Mouse (Mus musculus) liver, embryonic 16.5 days (tissue): ENCODE results near the gene Hist2h4. TPM values are rescaled to one million over a fixed set of nuclear protein-coding genes. Genes with fewer than 3 reads are reported as not detected.
"Not testable (repeated sequence)": the region's sequence is repeated elsewhere in the genome, so short reads cannot be mapped to it uniquely, and the experiment has no call there.

ENCODE experiments used
- ATAC-seq: fragments of 200-750 bp; cut with Nextera tagmentation; 2 replicates; pipeline ENCODE4 v1.8.0; 2017; ENCODE audit warnings: low read depth, mild to moderate bottlenecking, moderate number of reproducible peaks, moderate library complexity
- H3K27ac ChIP-seq: fragments of 300-500 bp; sonication (generic); 2 replicates; pipeline ENCODE4 v1.5.1; 2014; ENCODE audit warnings: mild to moderate bottlenecking, low read length
- H3K27me3 ChIP-seq: fragments of 300-500 bp; sonication (generic); 2 replicates; pipeline ENCODE4 v1.6.1; 2014; ENCODE audit warnings: low read depth, low read length, mixed read lengths; ENCODE audit not compliant: control insufficient read depth, insufficient read depth
- H3K36me3 ChIP-seq: fragments of 300-500 bp; sonication (generic); 2 replicates; pipeline ENCODE4 v1.6.1; 2014; ENCODE audit warnings: mild to moderate bottlenecking; ENCODE audit not compliant: control insufficient read depth, insufficient read depth
- H3K4me1 ChIP-seq: fragments of 300-500 bp; sonication (generic); 2 replicates; pipeline ENCODE4 v1.6.1; 2014; ENCODE audit warnings: low read depth, low read length, mixed read lengths; ENCODE audit not compliant: control insufficient read depth
- H3K4me2 ChIP-seq: fragments of 300-500 bp; sonication (generic); 2 replicates; pipeline ENCODE4 v1.6.1; 2014; ENCODE audit warnings: low read depth, low read length, mixed read lengths
- H3K4me3 ChIP-seq: fragments of 300-500 bp; sonication (generic); 2 replicates; pipeline ENCODE4 v1.5.1; 2014; ENCODE audit warnings: low read depth, mild to moderate bottlenecking, low read length
- H3K9ac ChIP-seq: fragments of 300-500 bp; sonication (generic); 2 replicates; pipeline ENCODE4 v1.6.1; 2014; ENCODE audit warnings: low read depth, low read length
- H3K9me3 ChIP-seq: fragments of 300-500 bp; sonication (generic); replicated peaks from 2 replicates; pipeline ENCODE4 v1.6.1; 2016; ENCODE audit warnings: low read length; ENCODE audit not compliant: control insufficient read depth
- WGBS: fragments of 180-500 bp; shearing (Covaris S2); extraction: QIAGEN DNeasy Blood & Tissue Kit; methylation state at CpG from one replicate; pipeline ENCODE4 v1.1.7; 2014; ENCODE audit not compliant: insufficient replicate concordance; 5-methylcytosine and 5-hydroxymethylcytosine counted together
- polyA plus RNA-seq: library from polyadenylated mRNA; unstranded; fragments of >200 nt; fragmentation: Nextera tagmentation; extraction: Ambion mirVana; gene quantifications from 2 replicates; pipeline ENCODE4 v1.2.1, GENCODE M21; 2015

Hist2h4 gene
- polyA plus RNA-seq, 1 experiment from 2014 or later, result 26.6 TPM

GRCm38 (mm10) chr3:96293787-96294186 is 30.7 kb upstream of the Hist2h4 start, which contains the start of gene Fcgr1:
Gene Fcgr1, minus strand, starts transcription at chr3:96293969.
- no peak within 1 kb of the TSS for H3K27ac ChIP-seq
- no peak within 1 kb of the TSS for H3K4me2 ChIP-seq

DNA sequence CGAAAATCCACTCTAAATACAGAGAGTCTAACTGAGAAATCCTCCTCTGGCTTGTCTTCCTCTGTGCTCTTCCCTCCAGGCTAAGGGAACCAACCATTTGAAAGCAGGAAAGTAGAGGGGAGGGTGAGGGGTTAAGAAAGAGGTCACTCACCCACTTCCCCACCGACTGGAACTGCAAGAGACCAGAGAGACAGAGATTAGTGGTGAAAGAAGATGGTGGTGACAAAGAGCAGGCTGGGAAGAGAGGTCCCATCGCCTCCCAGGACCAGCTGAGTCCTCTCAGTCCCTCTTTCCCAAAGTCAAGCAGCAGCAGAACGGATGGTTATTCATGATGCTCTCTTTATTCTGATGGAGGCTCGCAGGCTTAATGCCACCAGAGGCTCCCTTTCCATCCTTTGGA is 30.3 kb upstream of the Hist2h4 start:
- no peak for ATAC-seq
- Histone ChIP-seq H3K9me3 (no peaks in the 10 kb centered on the region), H3K4me3 (no peak overlapping the region), H3K36me3 (no peaks in the 10 kb centered on the region), H3K27ac (no peak overlapping the region), H3K27me3 (no peaks in the 10 kb centered on the region), H3K4me2 (no peak overlapping the region), H3K9ac (no peak overlapping the region), H3K4me1 (no peaks in the 10 kb centered on the region)
- WGBS, result 22% methylated on average over 5 of the region's 5 CpGs

More at GRCm38 (mm10) chr3:96293787-96294186, 30.7 kb upstream of the Hist2h4 start, which contains the start of gene Fcgr1:
- peak; percentile 9; the same call in 1 of the 2 replicates for ATAC-seq
- Histone ChIP-seq H3K27me3 (no peaks in the 10 kb centered on the region), H3K4me1 (no peaks in the 10 kb centered on the region), H3K4me3 (no peak within 1 kb of the TSS), H3K9ac (no peak within 1 kb of the TSS), H3K9me3 (no peaks in the 10 kb centered on the region), H3K36me3 (no peaks in the 10 kb centered on the region)
- WGBS, result 15% methylated on average over 4 of the region's 4 CpGs

DNA sequence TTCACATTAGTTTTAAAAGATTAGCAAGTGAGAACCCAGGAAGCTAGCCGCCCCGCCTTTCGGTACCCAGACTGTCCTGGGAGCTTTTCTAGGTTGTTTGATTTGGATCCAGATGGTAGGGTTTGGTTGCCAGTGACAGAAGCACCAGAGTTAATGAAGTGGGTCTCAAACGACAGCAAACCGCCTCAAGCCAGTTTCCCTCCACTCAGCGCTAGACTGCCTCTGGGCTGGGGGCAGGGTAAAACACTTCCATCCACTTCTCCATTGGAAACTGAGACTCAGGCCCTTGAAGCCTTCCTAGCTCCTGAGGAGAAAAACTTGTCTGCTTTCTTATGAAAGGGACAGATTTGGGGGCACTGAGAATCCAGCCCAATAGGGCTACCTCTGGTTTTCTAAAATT is 29.5 kb upstream of the Hist2h4 start:
- Histone ChIP-seq H3K9ac (no peak overlapping the region), H3K9me3 (no peaks in the 10 kb centered on the region)
- 60% methylated on average over 6 of the region's 6 CpGs for WGBS

DNA sequence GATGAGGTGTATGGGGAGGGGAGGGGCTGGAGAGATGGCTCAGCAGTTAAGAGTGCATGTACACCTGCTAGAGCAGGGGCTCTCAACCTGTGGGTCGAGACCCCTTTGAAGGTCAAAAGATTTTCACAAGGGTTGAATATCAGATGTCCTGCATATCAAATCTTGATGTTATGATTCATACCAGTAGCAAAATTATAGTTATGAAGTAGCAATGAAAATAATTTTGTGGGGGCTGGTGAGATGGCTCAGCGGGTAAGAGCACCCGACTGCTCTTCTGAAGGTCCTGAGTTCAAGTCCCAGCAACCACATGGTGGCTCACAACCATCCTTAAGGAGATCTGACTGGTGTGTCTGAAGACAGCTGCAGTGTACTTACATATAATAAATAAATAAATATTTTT is 27.6 kb upstream of the Hist2h4 start:
- H3K27me3 ChIP-seq, H3K36me3 ChIP-seq, H3K27ac ChIP-seq, H3K9me3 ChIP-seq, H3K9ac ChIP-seq, H3K4me2 ChIP-seq, H3K4me3 ChIP-seq, H3K4me1 ChIP-seq, ATAC-seq: not testable (repeated sequence)
- 70% methylated on average over 3 of the region's 3 CpGs for WGBS

More for the DNA sequence above, 29.5 kb upstream of the Hist2h4 start:
- ATAC-seq, result no peak
- no peaks in the 10 kb centered on the region for H3K4me1 ChIP-seq
- no peak overlapping the region for H3K4me3 ChIP-seq
- no peaks in the 10 kb centered on the region for H3K36me3 ChIP-seq
- no peak overlapping the region for H3K27ac ChIP-seq
- no peak overlapping the region for H3K4me2 ChIP-seq
- H3K27me3 ChIP-seq, result no peaks in the 10 kb centered on the region

GRCm38 (mm10) chr3:96289201-96289600 is 26.1 kb upstream of the Hist2h4 start:
- no peaks in the 10 kb centered on the region for H3K9me3 ChIP-seq
- H3K4me2 ChIP-seq, result no peak overlapping the region
- whole genome bisulfite sequencing, result 50% methylated on average over 3 of the region's 3 CpGs
- no peaks in the 10 kb centered on the region for H3K36me3 ChIP-seq
- H3K27me3 ChIP-seq, result no peaks in the 10 kb centered on the region
- ATAC-seq, result no peak
- no peak overlapping the region for H3K9ac ChIP-seq
- no peak overlapping the region for H3K4me3 ChIP-seq
- no peak overlapping the region for H3K27ac ChIP-seq
- no peaks in the 10 kb centered on the region for H3K4me1 ChIP-seq

DNA sequence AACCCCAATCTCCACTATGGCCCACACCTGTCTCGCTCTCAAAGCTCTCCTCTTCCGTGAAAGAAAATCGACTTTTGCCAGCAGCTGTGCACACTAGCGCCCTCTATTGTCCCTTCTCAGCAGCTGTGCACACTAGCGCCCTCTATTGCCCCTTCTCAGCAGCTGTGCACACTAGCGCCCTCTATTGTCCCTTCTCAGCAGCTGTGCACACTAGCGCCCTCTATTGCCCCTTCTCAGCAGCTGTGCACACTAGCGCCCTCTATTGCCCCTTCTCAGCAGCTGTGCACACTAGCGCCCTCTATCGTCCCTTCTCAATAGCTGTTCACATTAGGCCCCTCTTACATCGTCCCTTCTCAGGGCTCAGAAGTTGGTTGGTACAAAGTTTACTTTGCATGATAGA is 24.2 kb upstream of the Hist2h4 start:
- ATAC-seq, H3K9ac ChIP-seq, H3K36me3 ChIP-seq, H3K9me3 ChIP-seq, H3K27ac ChIP-seq, H3K4me1 ChIP-seq, H3K4me3 ChIP-seq, H3K4me2 ChIP-seq: not testable (repeated sequence)
- 83% methylated on average over 11 of the region's 11 CpGs for WGBS
- H3K27me3 ChIP-seq, result peaks cover 11% of the 10 kb centered on the region

DNA sequence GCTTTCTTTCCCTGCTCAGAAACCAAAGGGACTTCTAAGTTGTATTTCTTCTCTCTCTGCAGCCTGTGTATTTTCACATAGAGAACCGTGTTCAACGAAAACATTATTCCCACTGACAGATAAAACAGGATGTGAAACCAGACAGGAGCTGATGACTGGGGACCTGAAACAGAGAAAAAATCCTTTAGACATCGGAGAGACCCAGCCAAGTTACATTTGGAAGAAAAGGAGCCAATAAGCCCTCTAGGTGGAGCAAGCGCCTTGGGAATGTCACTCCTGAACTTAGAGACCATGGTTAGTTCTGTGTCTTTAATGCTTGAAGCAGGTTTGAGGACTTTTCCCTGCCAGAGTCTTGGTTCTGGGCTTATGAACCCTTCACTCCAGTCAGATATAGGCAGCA is 21.3 kb upstream of the Hist2h4 start:
- Histone ChIP-seq H3K4me1 (no peaks in the 10 kb centered on the region; the same call in 1 of the 2 replicates), H3K9ac (no peak overlapping the region), H3K4me3 (no peak overlapping the region), H3K9me3 (no peaks in the 10 kb centered on the region), H3K4me2 (no peak overlapping the region), H3K27ac (no peak overlapping the region), H3K27me3 (peaks cover 11% of the 10 kb centered on the region), H3K36me3 (no peaks in the 10 kb centered on the region)
- 17% methylated on average over 4 of the region's 4 CpGs for WGBS
- no peak for ATAC-seq

GRCm38 (mm10) chr3:96280660-96281059 is 17.5 kb upstream of the Hist2h4 start:
- 48% methylated on average over 6 of the region's 6 CpGs for WGBS

GRCm38 (mm10) chr3:96277800-96278624 is 14.9 kb upstream of the Hist2h4 start:
- Histone ChIP-seq H3K27ac (peak overlapping the region; percentile 82), H3K4me3 (peak overlapping the region; percentile 73), H3K4me1 (peaks cover 15% of the 10 kb centered on the region), H3K9me3 (no peaks in the 10 kb centered on the region), H3K27me3 (peaks cover 5% of the 10 kb centered on the region), H3K4me2 (peak overlapping the region; percentile 100), H3K36me3 (no peaks in the 10 kb centered on the region), H3K9ac (peak overlapping the region; percentile 90)
- ATAC-seq, result peak; percentile 90
- WGBS, result under 1% methylated on average over 49 of the region's 49 CpGs

More at GRCm38 (mm10) chr3:96280660-96281059, 17.5 kb upstream of the Hist2h4 start:
- H3K9me3 ChIP-seq, result no peaks in the 10 kb centered on the region
- peaks cover 15% of the 10 kb centered on the region for H3K4me1 ChIP-seq
- H3K4me3 ChIP-seq, result no peak overlapping the region
- no peak overlapping the region for H3K9ac ChIP-seq
- peaks cover 11% of the 10 kb centered on the region for H3K27me3 ChIP-seq
- no peak overlapping the region for H3K27ac ChIP-seq
- ATAC-seq, result no peak
- H3K36me3 ChIP-seq, result no peaks in the 10 kb centered on the region
- H3K4me2 ChIP-seq, result no peak overlapping the region
